Mouse (Mus musculus) embryonic fibroblast, embryonic 13.5 days (primary cell): Measurements from ENCODE around the gene Ntrk2.

Source experiments
- CTCF ChIP-seq: IDR thresholded peaks from 2 replicates; pipeline ENCODE4 v1.5.1; 2011; ENCODE audit warnings: mild to moderate bottlenecking, control low read depth, low read length, moderate library complexity, borderline replicate concordance; ENCODE audit not compliant: insufficient read depth
- POLR2A ChIP-seq: IDR thresholded peaks from 2 replicates; pipeline ENCODE4 v1.6.1; 2011; ENCODE audit warnings: low read depth, mild to moderate bottlenecking, control low read depth, low read length, moderate library complexity

GRCm38 (mm10) chr13:58826356-58827197, 20.2 kb downstream of the Ntrk2 start:
- no peak for TF ChIP-seq CTCF
- TF ChIP-seq POLR2A: no peak
